In genomic region chr17:87522500-87523091, GRCm38 (mm10) we compare ENCODE assay signal across 8 mouse cellular contexts.
DNase-seq lines count a peak whose midpoint lies in the region; ATAC-seq and TF ChIP-seq lines count a peak whose summit lies in the region.
"Had no signal": no experiment of that assay in that cellular context is flagged by ENCODE, and none has a peak within 500 bp of the region (broad histone marks: within the 10 kb centered on the region; RNA-seq: fewer than 3 reads in every experiment).

No protein-coding gene starts in this region.

- peak; percentile 22 for DNase-seq in neural tube, embryonic 11.5 days (ENCODE audit: low spot score)
- no peak for DNase-seq in neural tube, embryonic 10.5 days (ENCODE audit: extremely low spot score, low spot score)
- peak; percentile 40 for DNase-seq in forebrain, postnatal 0 days
- DNase-seq in cerebellum, adult 2 months = no peak
- DNase-seq in ovary, postnatal 36 days (ENCODE audit: low spot score) = no peak

- TF ChIP-seq POLR2A in cerebellum, adult 2 months (IDR thresholded peaks at IDR 0.05; ENCODE audit: borderline replicate concordance, insufficient read depth, low read length) = no peak

- peaks cover 4% of the 10 kb centered on the region; the same call in 1 of the 2 replicates for H3K4me1 ChIP-seq in neural tube, embryonic 11.5 days (ENCODE audit: control insufficient read depth, insufficient read depth, low read length)
- peaks cover 15% of the 10 kb centered on the region; the same call in 1 of the 2 replicates for H3K4me1 ChIP-seq in forebrain, postnatal 0 days (ENCODE audit: insufficient read depth)
- peaks cover 17% of the 10 kb centered on the region for H3K4me1 ChIP-seq in limb, embryonic 13.5 days
- H3K4me1 ChIP-seq in stomach, embryonic 15.5 days = 0 out of 2 replicates have a peak, but pooled peaks cover 15% of the 10 kb centered on the region
- peaks cover 13% of the 10 kb centered on the region for H3K4me1 ChIP-seq in cerebellum, adult 2 months (ENCODE audit: control insufficient read depth, insufficient read depth, low read length)

- no peak overlapping the region for H3K4me3 ChIP-seq in neural tube, embryonic 11.5 days (ENCODE audit: low read depth, low read length)
- H3K4me3 ChIP-seq in forebrain, postnatal 0 days (ENCODE audit: low read depth, low read length) = no peak overlapping the region
- H3K4me3 ChIP-seq in limb, embryonic 13.5 days = no peak overlapping the region
- H3K4me3 ChIP-seq in stomach, embryonic 15.5 days (replicated peaks) = no peak overlapping the region
- H3K4me3 ChIP-seq in cerebellum, adult 2 months (replicated peaks; ENCODE audit: insufficient read depth, low read depth, low read length) = no peak overlapping the region
- H3K4me3 ChIP-seq: myocyte had no signal

- 17% methylated on average over 8 of the region's 8 CpGs for WGBS in neural tube, embryonic 11.5 days
- WGBS in forebrain, postnatal 0 days = 8% methylated on average over 8 of the region's 8 CpGs
- 26% methylated on average over 8 of the region's 8 CpGs for WGBS in limb, embryonic 13.5 days
- 25% methylated on average over 8 of the region's 8 CpGs for WGBS in stomach, embryonic 15.5 days
- WGBS in cerebellum, adult 2 months = 56% methylated on average over 8 of the region's 8 CpGs

- 0 out of 2 replicates have a peak overlapping the region, but pooled peaks have one; percentile 19 for H3K9ac ChIP-seq in neural tube, embryonic 11.5 days (ENCODE audit: low read length)
- H3K9ac ChIP-seq in forebrain, postnatal 0 days = no peak overlapping the region; the same call in 1 of the 2 replicates
- no peak overlapping the region for H3K9ac ChIP-seq in limb, embryonic 13.5 days
- no peak overlapping the region for H3K9ac ChIP-seq in stomach, embryonic 15.5 days

- no peaks in the 10 kb centered on the region for H3K27me3 ChIP-seq in neural tube, embryonic 11.5 days (ENCODE audit: control insufficient read depth, insufficient read depth, low read length)
- H3K27me3 ChIP-seq in forebrain, postnatal 0 days (ENCODE audit: insufficient read depth, low read length) = no peaks in the 10 kb centered on the region
- H3K27me3 ChIP-seq in limb, embryonic 13.5 days = 0 out of 2 replicates have a peak, but pooled peaks cover 6% of the 10 kb centered on the region
- no peaks in the 10 kb centered on the region for H3K27me3 ChIP-seq in stomach, embryonic 15.5 days (replicated peaks)
- H3K27me3 ChIP-seq in cerebellum, adult 2 months (ENCODE audit: control insufficient read depth, insufficient read depth, low read length) = no peaks in the 10 kb centered on the region

- no peaks in the 10 kb centered on the region for H3K9me3 ChIP-seq in neural tube, embryonic 11.5 days (ENCODE audit: control insufficient read depth, low read length)
- no peaks in the 10 kb centered on the region for H3K9me3 ChIP-seq in forebrain, postnatal 0 days (ENCODE audit: low read length)
- H3K9me3 ChIP-seq in limb, embryonic 13.5 days = no peaks in the 10 kb centered on the region
- no peaks in the 10 kb centered on the region for H3K9me3 ChIP-seq in stomach, embryonic 15.5 days

- no peak for TF ChIP-seq CTCF in forebrain, postnatal 0 days (IDR thresholded peaks at IDR 0.05; ENCODE audit: low read depth)
- TF ChIP-seq CTCF in cerebellum, adult 2 months (IDR thresholded peaks at IDR 0.05; ENCODE audit: borderline replicate concordance, insufficient read depth, low read depth, low read length) = no peak

- ATAC-seq in neural tube, embryonic 11.5 days (ENCODE audit: insufficient read depth, low FRiP score, low TSS enrichment) = no peak
- peak; percentile 77 for ATAC-seq in forebrain, postnatal 0 days
- no peak for ATAC-seq in limb, embryonic 13.5 days (ENCODE audit: low FRiP score, low read depth)
- 0 out of 2 replicates have a peak, but pooled peaks have one; percentile 13 for ATAC-seq in stomach, embryonic 15.5 days (ENCODE audit: insufficient read depth, low FRiP score, low read depth)

- H3K4me2 ChIP-seq in neural tube, embryonic 11.5 days (ENCODE audit: low read depth) = no peak overlapping the region
- H3K4me2 ChIP-seq in forebrain, postnatal 0 days (ENCODE audit: low read depth) = no peak overlapping the region
- no peak overlapping the region for H3K4me2 ChIP-seq in limb, embryonic 13.5 days (replicated peaks)
- H3K4me2 ChIP-seq in stomach, embryonic 15.5 days = no peak overlapping the region

- H3K27ac ChIP-seq in neural tube, embryonic 11.5 days (ENCODE audit: low read depth, low read length) = peak overlapping the region; percentile 17; the same call in 1 of the 2 replicates
- H3K27ac ChIP-seq in forebrain, postnatal 0 days (ENCODE audit: low read depth, low read length) = peak overlapping the region; percentile 29
- H3K27ac ChIP-seq in limb, embryonic 13.5 days = peak overlapping the region; percentile 28; the same call in 1 of the 2 replicates
- peak overlapping the region; percentile 37 for H3K27ac ChIP-seq in stomach, embryonic 15.5 days
- H3K27ac ChIP-seq in cerebellum, adult 2 months (ENCODE audit: insufficient read depth, low read length) = no peak overlapping the region

- no peaks in the 10 kb centered on the region for H3K36me3 ChIP-seq in neural tube, embryonic 11.5 days (ENCODE audit: control insufficient read depth, insufficient read depth, low read length)
- H3K36me3 ChIP-seq in forebrain, postnatal 0 days (ENCODE audit: insufficient read depth) = no peaks in the 10 kb centered on the region
- H3K36me3 ChIP-seq in limb, embryonic 13.5 days = no peaks in the 10 kb centered on the region
- H3K36me3 ChIP-seq in stomach, embryonic 15.5 days = no peaks in the 10 kb centered on the region

Comparison
In these comparisons a context has a peak if more than half of its experiments do, and no peak if none do; other contexts are left out.
1. DNase-seq: peak in neural tube, embryonic 11.5 days (single experiment) and forebrain, postnatal 0 days (single experiment); none in neural tube, embryonic 10.5 days (single experiment), cerebellum, adult 2 months (0 of 2) and ovary, postnatal 36 days (single experiment).
2. ATAC-seq: peak in forebrain, postnatal 0 days (single experiment) and stomach, embryonic 15.5 days (single experiment); none in neural tube, embryonic 11.5 days (single experiment) and limb, embryonic 13.5 days (single experiment).